Mouse (Mus musculus) left cerebral cortex, postnatal 14 days (tissue): ENCODE results near the gene 4921524J17Rik. TPM values are rescaled to one million over a fixed set of nuclear protein-coding genes. Genes with fewer than 3 reads are reported as not detected.
A peak's percentile ranks its signal among the peaks of the same experiment; 100 is the strongest.

Experiments used
- DNase-seq, 2 experiments: peaks; one replicate each; pipeline ENCODE4 v3.0.0; 2021 to 2022; ENCODE audit warnings: low spot score in 2 of 2, mixed read lengths in 1 of 2
- intact Hi-C: fragments of 180-260 bp; cut with DNase I; formaldehyde crosslinking; loops from one replicate; pipeline ENCODE4 v1.15.1; 2025
- long read RNA-seq, 2 experiments: library from polyadenylated mRNA; stranded (forward); transcript quantifications; one replicate each; pipeline ENCODE4 v2.0.0; 2021
- total RNA-seq, 2 experiments: library from RNA; stranded (reverse); gene quantifications; 2 replicates each; pipeline ENCODE4 v1.2.3; 2021

Gene 4921524J17Rik
- total RNA-seq, result 10 to 100 TPM; 14.9 to 17.6 TPM
- long read RNA-seq, experiment 1, transcript 4921524J17Rik-201 (4 exons, 1,587 nt), result major isoform, 33 of 35 reads
- long read RNA-seq, experiment 1, partial matches to known transcripts, result 0 of 35 reads
- long read RNA-seq, experiment 1, other reads (novel, unspliced or antisense), result 0 of 35 reads
- long read RNA-seq, experiment 2, transcript 4921524J17Rik-201 (4 exons, 1,587 nt), result major isoform, 33 of 35 reads
- long read RNA-seq, experiment 2, partial matches to known transcripts, result 1 of 35 reads
- long read RNA-seq, experiment 2, other reads (novel, unspliced or antisense), result 0 of 35 reads

- peak; percentile 98 for DNase-seq
- intact Hi-C loops, result no loop called here
These were observed at the start of gene 4921524J17Rik for GRCm38 (mm10) chr8:85432168-85433016. Gene 4921524J17Rik (minus strand): TSS chr8:85432833.

- peak in 1 of 2 experiments; percentile 35 for DNase-seq
- intact Hi-C loops, result no loop called here
These were observed 49.8 kb upstream of the 4921524J17Rik start for GRCm38 (mm10) chr8:85482427-85482826.

- intact Hi-C loops, result no loop called here
- DNase-seq, result peak; percentile 21 to 50
These were observed 49.3 kb upstream of the 4921524J17Rik start for GRCm38 (mm10) chr8:85481900-85482299.

GRCm38 (mm10) chr8:85479710-85480109 is 47.1 kb upstream of the 4921524J17Rik start:
- DNase-seq, result no peak
- intact Hi-C loops, result no loop called here

- intact Hi-C loops, result no loop called here
- DNase-seq, result no peak
These were observed 45.8 kb upstream of the 4921524J17Rik start for GRCm38 (mm10) chr8:85478397-85478796.

- no peak for DNase-seq
- intact Hi-C loops, result no loop called here
These were observed 44.4 kb upstream of the 4921524J17Rik start for GRCm38 (mm10) chr8:85476970-85477545.

GRCm38 (mm10) chr8:85474924-85475323 is 42.3 kb upstream of the 4921524J17Rik start:
- no peak for DNase-seq
- intact Hi-C loops, result no loop called here

- DNase-seq, result no peak
- intact Hi-C loops, result no loop called here
These were observed 40.6 kb upstream of the 4921524J17Rik start for GRCm38 (mm10) chr8:85473246-85473645.

- DNase-seq, result no peak
- intact Hi-C loops, result no loop called here
These were observed 40.2 kb upstream of the 4921524J17Rik start for GRCm38 (mm10) chr8:85472800-85473199.

- DNase-seq, result no peak
- intact Hi-C loops, result no loop called here
These were observed 38.1 kb upstream of the 4921524J17Rik start for GRCm38 (mm10) chr8:85470753-85471152.

GRCm38 (mm10) chr8:85466056-85466455 is 33.4 kb upstream of the 4921524J17Rik start:
- DNase-seq, result no peak
- intact Hi-C loops, result no loop called here

GRCm38 (mm10) chr8:85464316-85464715 is 31.7 kb upstream of the 4921524J17Rik start:
- no peak for DNase-seq
- intact Hi-C loops, result loop anchor here (5.0 kb wide), 1 partner anchor 1123 kb away; no protein-coding TSS in a partner anchor

GRCm38 (mm10) chr8:85462441-85462840 is 29.8 kb upstream of the 4921524J17Rik start:
- no peak for DNase-seq
- intact Hi-C loops, result loop anchor here (5.0 kb wide), 1 partner anchor 1125 kb away; no protein-coding TSS in a partner anchor

GRCm38 (mm10) chr8:85461377-85461776 is 28.7 kb upstream of the 4921524J17Rik start:
- intact Hi-C loops, result loop anchor here (5.0 kb wide), 1 partner anchor 1126 kb away; no protein-coding TSS in a partner anchor
- no peak for DNase-seq

- intact Hi-C loops, result loop anchor here (5.0 kb wide), 1 partner anchor 1126 kb away; no protein-coding TSS in a partner anchor
- peak in 1 of 2 experiments; percentile 23 for DNase-seq
These were observed 28.2 kb upstream of the 4921524J17Rik start for GRCm38 (mm10) chr8:85460804-85461203.

GRCm38 (mm10) chr8:85459582-85459981 is 26.9 kb upstream of the 4921524J17Rik start:
- DNase-seq, result no peak
- intact Hi-C loops, result loop anchor here (5.0 kb wide), 1 partner anchor 208 kb away; no protein-coding TSS in a partner anchor

GRCm38 (mm10) chr8:85456536-85456935 is 23.9 kb upstream of the 4921524J17Rik start:
- peak; percentile 78 to 82 for DNase-seq
- intact Hi-C loops, result loop anchor here (2.0 to 5.0 kb wide), 2 partner anchors 72 to 211 kb away; no protein-coding TSS in a partner anchor

GRCm38 (mm10) chr8:85454750-85455149 is 22.1 kb upstream of the 4921524J17Rik start:
- intact Hi-C loops, result loop anchor here (5.0 kb wide), 1 partner anchor 213 kb away; no protein-coding TSS in a partner anchor
- DNase-seq, result no peak

GRCm38 (mm10) chr8:85453256-85453655 is 20.6 kb upstream of the 4921524J17Rik start:
- intact Hi-C loops, result no loop called here

GRCm38 (mm10) chr8:85452328-85452727 is 19.7 kb upstream of the 4921524J17Rik start:
- peak in 1 of 2 experiments; percentile 27 for DNase-seq
- intact Hi-C loops, result no loop called here

More at GRCm38 (mm10) chr8:85453256-85453655, 20.6 kb upstream of the 4921524J17Rik start:
- peak in 1 of 2 experiments; percentile 16 for DNase-seq
